10 mouse cellular contexts compared by ENCODE assay signal in genomic region chr2:132286376-132287076, GRCm38 (mm10). TPM values are rescaled to one million over a fixed set of nuclear protein-coding genes. Genes with fewer than 3 reads are reported as not detected.
DNase-seq lines count a peak whose midpoint lies in the region; ATAC-seq and TF ChIP-seq lines count a peak whose summit lies in the region.
"Had no signal": no experiment of that assay in that cellular context is flagged by ENCODE, and none has a peak within 500 bp of the region (broad histone marks: within the 10 kb centered on the region; RNA-seq: fewer than 3 reads in every experiment).

No protein-coding gene starts in this region.

- peak; percentile 61 for DNase-seq in gastrocnemius, adult 18-20 months (ENCODE audit: low spot score)
- no peak for DNase-seq in gastrocnemius, adult 8-10 months (ENCODE audit: low spot score in 2 of 2)
- DNase-seq in midbrain, postnatal 0 days (ENCODE audit: low spot score): peak; percentile 30
- DNase-seq in midbrain, embryonic 10.5 days (ENCODE audit: low spot score): no peak
- peak; percentile 73 for DNase-seq in fibroblast of lung, adult 2 months (ENCODE audit: low read depth)
- DNase-seq in embryo, embryonic 11 days: no peak
- DNase-seq in natural killer cell, adult 2 months (ENCODE audit: low spot score in 2 of 2): no peak
- DNase-seq in right cerebral cortex, postnatal 36 days (ENCODE audit: low spot score in 2 of 2): no peak
- DNase-seq: lung, adult 2 months; right cerebral cortex, postnatal 4 days had no signal

- no peak overlapping the region for H3K4me3 ChIP-seq in midbrain, postnatal 0 days (ENCODE audit: low read depth, low read length)
- H3K4me3 ChIP-seq in midbrain, embryonic 10.5 days: no peak overlapping the region

- no peak for TF ChIP-seq CTCF in midbrain, postnatal 0 days (IDR thresholded peaks at IDR 0.05)

- H3K36me3 ChIP-seq in midbrain, postnatal 0 days (ENCODE audit: insufficient read depth, low read length): no peaks in the 10 kb centered on the region
- H3K36me3 ChIP-seq in midbrain, embryonic 10.5 days: peaks cover 10% of the 10 kb centered on the region; the same call in 1 of the 2 replicates

- no peak overlapping the region for H3K27ac ChIP-seq in midbrain, postnatal 0 days (ENCODE audit: low read depth, low read length)
- H3K27ac ChIP-seq in midbrain, embryonic 10.5 days (replicated peaks): no peak overlapping the region

- no peak overlapping the region for H3K4me2 ChIP-seq in midbrain, postnatal 0 days (ENCODE audit: low read depth, low read length, poor library complexity, severe bottlenecking)

- no peaks in the 10 kb centered on the region; the same call in 1 of the 2 replicates for H3K9me3 ChIP-seq in midbrain, postnatal 0 days (ENCODE audit: low read length)
- H3K9me3 ChIP-seq in midbrain, embryonic 10.5 days (replicated peaks): peaks cover 8% of the 10 kb centered on the region

- WGBS in midbrain, postnatal 0 days: 86% methylated on average over 9 of the region's 9 CpGs
- 88% methylated on average over 9 of the region's 9 CpGs for WGBS in midbrain, embryonic 10.5 days

- no peaks in the 10 kb centered on the region for H3K27me3 ChIP-seq in midbrain, postnatal 0 days (ENCODE audit: insufficient read depth, low read length)
- no peaks in the 10 kb centered on the region for H3K27me3 ChIP-seq in midbrain, embryonic 10.5 days (ENCODE audit: low read depth, poor library complexity, severe bottlenecking)

- peaks cover 2% of the 10 kb centered on the region; the same call in 1 of the 2 replicates for H3K4me1 ChIP-seq in midbrain, postnatal 0 days (ENCODE audit: insufficient read depth, low read length)
- H3K4me1 ChIP-seq in midbrain, embryonic 10.5 days: peaks cover 34% of the 10 kb centered on the region

- H3K9ac ChIP-seq in midbrain, postnatal 0 days (replicated peaks; ENCODE audit: low read length, poor library complexity, severe bottlenecking): no peak overlapping the region

- no peak for ATAC-seq in midbrain, postnatal 0 days (ENCODE audit: low FRiP score)

RNA-seq across cellular contexts. Expression of gene Cds2, which starts 23.6 kb away (rescaled TPM):
- total RNA-seq in gastrocnemius, adult 18-20 months (2021): 10 to 100 TPM; 14.6 to 20.6 TPM
- 10 to 100 TPM; 13.4 to 20.7 (median 15.7) TPM for total RNA-seq in gastrocnemius, adult 8-10 months (2022)
- 135 and 142 TPM in 2 replicates for total RNA-seq in midbrain, postnatal 0 days (2014; rRNA removed)
- polyA plus RNA-seq in midbrain, postnatal 0 days (2015; fragmentation: Nextera tagmentation; extraction: Ambion mirVana): 32.6 and 33.3 TPM in 2 replicates
- polyA plus RNA-seq in midbrain, embryonic 10.5 days (2016; fragmentation: Nextera tagmentation; extraction: Ambion mirVana): 21.4 and 22.7 TPM in 2 replicates

RNA-seq across cellular contexts. Expression of gene Pcna, which starts 33.4 kb away (rescaled TPM):
- 10 to 100 TPM; 18.1 to 19.8 TPM for total RNA-seq in gastrocnemius, adult 18-20 months (2021)
- total RNA-seq in gastrocnemius, adult 8-10 months (2022): 10 to 100 TPM; 19.1 to 21.7 (median 20.9) TPM
- total RNA-seq in midbrain, postnatal 0 days (2014; rRNA removed): 111 and 118 TPM in 2 replicates
- polyA plus RNA-seq in midbrain, postnatal 0 days (2015; fragmentation: Nextera tagmentation; extraction: Ambion mirVana): 90.8 and 91.0 TPM in 2 replicates
- polyA plus RNA-seq in midbrain, embryonic 10.5 days (2016; fragmentation: Nextera tagmentation; extraction: Ambion mirVana): 383 and 428 TPM in 2 replicates

RNA-seq across cellular contexts. Expression of gene Tmem230, which starts 38.9 kb away (rescaled TPM):
- 10 to 100 TPM; 27.2 to 28.8 TPM for total RNA-seq in gastrocnemius, adult 18-20 months (2021)
- total RNA-seq in gastrocnemius, adult 8-10 months (2022): 10 to 100 TPM; 25.1 to 30.6 (median 28.4) TPM
- total RNA-seq in midbrain, postnatal 0 days (2014; rRNA removed): 42.0 and 59.5 TPM in 2 replicates
- polyA plus RNA-seq in midbrain, postnatal 0 days (2015; fragmentation: Nextera tagmentation; extraction: Ambion mirVana): 38.3 and 40.1 TPM in 2 replicates
- 40.3 and 47.6 TPM in 2 replicates for polyA plus RNA-seq in midbrain, embryonic 10.5 days (2016; fragmentation: Nextera tagmentation; extraction: Ambion mirVana)

Comparison
In these comparisons a context has a peak if more than half of its experiments do, and no peak if none do; other contexts are left out.
1. DNase-seq: peak in gastrocnemius, adult 18-20 months (single experiment), midbrain, postnatal 0 days (single experiment) and fibroblast of lung, adult 2 months (single experiment); none in gastrocnemius, adult 8-10 months (0 of 2), midbrain, embryonic 10.5 days (single experiment), embryo, embryonic 11 days (single experiment), natural killer cell, adult 2 months (0 of 2) and right cerebral cortex, postnatal 36 days (0 of 2).